Mouse (Mus musculus): ENCODE measurements at regions not wholly inside any gene's neighbourhood (a gene's known extent, or its start where the extent isn't known, plus 50 kb on each side); places are given as distances from the start of the nearest gene placed in this dataset.

GRCm38 (mm10) chr8:113259477-113259876 lies 375.9 kb upstream of the Mon1b start:
- no peak for TF ChIP-seq CTCF (IDR thresholded peaks at IDR 0.05; ENCODE audit: insufficient read depth, low read length)
- TF ChIP-seq POLR2A (IDR thresholded peaks at IDR 0.05; ENCODE audit: borderline replicate concordance, extremely low read depth, low read depth, low read length) = no peak
